16 mouse cellular contexts compared by ENCODE assay signal in genomic region chr3:69773356-69773755, GRCm38 (mm10).
"Had no signal": no experiment of that assay in that cellular context is flagged by ENCODE, and none has a peak within 500 bp of the region (broad histone marks: within the 10 kb centered on the region; RNA-seq: fewer than 3 reads in every experiment).

No protein-coding gene starts in this region.

- H3K4me3 ChIP-seq: layer of hippocampus, adult 2 months; limb, embryonic 15.5 days; liver, embryonic 12.5 days; midbrain, embryonic 15.5 days; neural tube, embryonic 13.5 days had no signal

- DNase-seq: kidney, adult 18-20 months; kidney, postnatal 10 days; kidney, postnatal 4 days; lung, embryonic 14.5 days; lung, postnatal 14 days; retina, postnatal 1 day; right cerebral cortex, postnatal 4 days; spleen, adult 18-20 months; thymus, adult 2 months; thymus, postnatal 25 days had no signal

- H3K27me3 ChIP-seq: limb, embryonic 15.5 days; liver, embryonic 12.5 days; midbrain, embryonic 15.5 days; neural tube, embryonic 13.5 days had no signal

- H3K4me2 ChIP-seq: limb, embryonic 15.5 days; liver, embryonic 12.5 days; lung, embryonic 14.5 days; midbrain, embryonic 11.5 days; midbrain, embryonic 15.5 days; neural tube, embryonic 13.5 days had no signal

- H3K9me3 ChIP-seq: limb, embryonic 15.5 days; liver, embryonic 12.5 days; midbrain, embryonic 15.5 days; neural tube, embryonic 13.5 days had no signal

- H3K4me1 ChIP-seq: limb, embryonic 15.5 days; liver, embryonic 12.5 days; midbrain, embryonic 15.5 days; neural tube, embryonic 13.5 days had no signal

- H3K9ac ChIP-seq: limb, embryonic 15.5 days; liver, embryonic 12.5 days; lung, embryonic 14.5 days; midbrain, embryonic 15.5 days; neural tube, embryonic 13.5 days had no signal

- H3K36me3 ChIP-seq: limb, embryonic 15.5 days; liver, embryonic 12.5 days; midbrain, embryonic 15.5 days; neural tube, embryonic 13.5 days had no signal

- ATAC-seq: liver, embryonic 12.5 days; midbrain, embryonic 15.5 days had no signal

- H3K27ac ChIP-seq: layer of hippocampus, adult 2 months; limb, embryonic 15.5 days; liver, embryonic 12.5 days; midbrain, embryonic 15.5 days; neural tube, embryonic 13.5 days had no signal
